Mouse (Mus musculus) lung, postnatal 0 days (tissue): ENCODE measurements around the gene Tmem229b. TPM values are rescaled to one million over a fixed set of nuclear protein-coding genes. Genes with fewer than 3 reads are reported as not detected.
A peak's percentile ranks its signal among the peaks of the same experiment; 100 is the strongest.

ENCODE experiments used
- ATAC-seq: fragments of 200-750 bp; cut with Nextera tagmentation; 2 replicates; pipeline ENCODE4 v1.8.0; 2017; ENCODE audit warnings: moderate library complexity
- DNase-seq: peaks from one replicate; pipeline ENCODE4 v3.0.0-alpha.2; 2016; ENCODE audit warnings: low spot score
- H3K27ac ChIP-seq: fragments of 300-500 bp; sonication (generic); 2 replicates; pipeline ENCODE4 v1.5.1; 2014; ENCODE audit warnings: antibody characterized with exemption, mild to moderate bottlenecking, low read length, mixed read lengths
- H3K27me3 ChIP-seq: fragments of 300-500 bp; sonication (generic); replicated peaks from 2 replicates; pipeline ENCODE4 v1.6.1; 2014; ENCODE audit warnings: low read length, mixed read lengths; ENCODE audit not compliant: insufficient read depth
- H3K36me3 ChIP-seq: fragments of 300-500 bp; sonication (generic); 2 replicates; pipeline ENCODE4 v1.6.1; 2014; ENCODE audit warnings: low read length, mixed read lengths; ENCODE audit not compliant: insufficient read depth
- H3K4me1 ChIP-seq: fragments of 300-500 bp; sonication (generic); 2 replicates; pipeline ENCODE4 v1.6.1; 2014; ENCODE audit warnings: antibody characterized with exemption, low read depth, low read length, mixed read lengths; ENCODE audit not compliant: insufficient read depth
- H3K4me2 ChIP-seq: fragments of 300-500 bp; sonication (generic); replicated peaks from 2 replicates; pipeline ENCODE4 v1.6.1; 2014; ENCODE audit warnings: low read depth, mild to moderate bottlenecking, low read length, moderate library complexity, mixed read lengths
- H3K4me3 ChIP-seq: fragments of 300-500 bp; sonication (generic); 2 replicates; pipeline ENCODE4 v1.5.1; 2014; ENCODE audit warnings: low read depth, low read length
- H3K9ac ChIP-seq: fragments of 300-500 bp; sonication (generic); replicated peaks from 2 replicates; pipeline ENCODE4 v1.6.1; 2014; ENCODE audit warnings: low read depth, mild to moderate bottlenecking
- H3K9me3 ChIP-seq: fragments of 300-500 bp; sonication (generic); 2 replicates; pipeline ENCODE4 v1.6.1; 2016; ENCODE audit warnings: low read length, mixed read lengths
- CTCF ChIP-seq: IDR thresholded peaks from 2 replicates; pipeline ENCODE4 v1.5.1; 2016; ENCODE audit warnings: antibody characterized with exemption, mild to moderate bottlenecking
- EP300 ChIP-seq: IDR thresholded peaks from 2 replicates; pipeline ENCODE4 v1.6.1; 2016; ENCODE audit warnings: antibody characterized with exemption, mild to moderate bottlenecking, control low read depth
- WGBS: fragments of 180-500 bp; shearing (Covaris S2); extraction: QIAGEN DNeasy Blood & Tissue Kit; methylation state at CpG from one replicate; pipeline ENCODE4 v1.1.7; 2014; 5-methylcytosine and 5-hydroxymethylcytosine counted together
- polyA plus RNA-seq: library from polyadenylated mRNA; unstranded; fragments of >200 nt; fragmentation: Nextera tagmentation; extraction: Ambion mirVana; gene quantifications from 2 replicates; pipeline ENCODE4 v1.2.1, GENCODE M21; 2015

Gene Tmem229b
- polyA plus RNA-seq, 1 experiment from 2014 or later, result 5.3 TPM

DNA sequence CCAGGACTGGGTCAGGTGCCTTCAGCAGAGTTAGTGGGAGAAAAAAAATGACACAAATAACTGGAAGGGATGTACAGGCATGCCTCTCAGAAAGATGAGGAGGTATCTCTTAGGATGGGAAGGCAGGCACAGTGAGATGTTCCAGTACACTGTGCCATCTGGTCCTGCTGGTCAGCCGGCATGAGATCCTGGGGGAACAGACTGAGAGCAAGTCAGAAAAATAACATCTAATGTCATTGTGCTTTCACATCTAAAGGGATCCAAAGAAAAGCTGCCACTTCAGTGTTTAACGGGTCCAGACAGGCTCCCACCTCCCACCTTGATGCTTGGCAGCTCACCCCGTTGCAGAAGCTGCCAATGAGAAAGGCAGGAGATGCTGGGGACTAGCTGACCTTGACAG lies 54.9 kb downstream of the Tmem229b start:
- 48% methylated on average over 3 of the region's 3 CpGs for WGBS

DNA sequence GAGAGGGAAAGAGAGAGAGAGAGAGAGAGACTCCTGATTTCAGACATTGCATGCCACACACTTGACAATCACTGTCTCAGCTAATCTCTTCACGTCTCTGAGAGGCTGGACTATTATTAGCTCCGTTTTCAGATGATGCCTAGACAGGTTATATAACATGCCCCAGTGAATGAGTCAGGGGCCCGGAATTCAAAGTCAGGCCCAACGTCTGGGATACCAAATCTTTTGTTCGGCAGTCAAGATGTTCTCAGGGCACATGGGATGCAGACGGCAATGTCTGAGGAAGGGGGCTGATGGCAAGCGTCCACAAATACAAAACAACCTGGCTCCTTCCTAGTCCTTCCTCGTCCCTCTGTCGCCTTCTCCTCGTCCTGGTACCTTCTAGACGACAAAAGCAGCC lies 55.4 kb downstream of the Tmem229b start:
- 62% methylated on average over 11 of the region's 11 CpGs for WGBS
- no peak for ATAC-seq
- TF ChIP-seq EP300 (no peak), CTCF (no peak)
- H3K9ac ChIP-seq, result no peak overlapping the region
- no peak overlapping the region for H3K4me3 ChIP-seq
- no peaks in the 10 kb centered on the region for H3K27me3 ChIP-seq
- H3K27ac ChIP-seq, result no peak overlapping the region
- no peaks in the 10 kb centered on the region for H3K9me3 ChIP-seq
- H3K4me1 ChIP-seq, result no peaks in the 10 kb centered on the region
- no peak for DNase-seq
- no peak overlapping the region for H3K4me2 ChIP-seq
- H3K36me3 ChIP-seq, result no peaks in the 10 kb centered on the region

More for the DNA sequence above, 54.9 kb downstream of the Tmem229b start:
- ATAC-seq, result no peak
- H3K36me3 ChIP-seq, result no peaks in the 10 kb centered on the region
- H3K4me1 ChIP-seq, result no peaks in the 10 kb centered on the region
- no peak for TF ChIP-seq CTCF
- TF ChIP-seq EP300, result no peak
- no peak for DNase-seq
- H3K27me3 ChIP-seq, result no peaks in the 10 kb centered on the region
- no peaks in the 10 kb centered on the region for H3K9me3 ChIP-seq
- no peak overlapping the region for H3K4me2 ChIP-seq
- H3K27ac ChIP-seq, result no peak overlapping the region
- no peak overlapping the region for H3K9ac ChIP-seq
- no peak overlapping the region for H3K4me3 ChIP-seq

DNA sequence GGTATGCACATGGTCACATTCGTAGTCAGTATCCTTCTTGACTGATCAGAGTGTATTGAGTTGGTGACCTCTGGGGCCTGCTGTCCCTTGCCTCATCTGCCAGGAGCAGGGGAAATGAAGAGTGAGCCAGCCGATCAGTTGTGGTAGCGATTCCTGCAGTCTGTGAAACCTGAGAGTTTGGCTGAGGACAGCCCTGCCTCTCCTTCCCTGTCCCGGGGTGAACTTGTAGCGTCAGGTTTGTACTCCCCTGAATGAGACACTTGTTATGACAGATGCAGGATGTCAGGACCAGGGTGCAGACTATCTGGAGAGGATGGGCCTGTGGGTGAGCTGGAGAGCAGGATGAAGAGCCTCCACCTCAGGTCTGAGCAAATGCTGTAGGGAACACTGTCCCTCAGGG lies 59.8 kb downstream of the Tmem229b start:
- ATAC-seq (no peak), DNase-seq (no peak)
- H3K4me2 ChIP-seq, result no peak overlapping the region
- TF ChIP-seq CTCF (no peak), EP300 (no peak)
- no peaks in the 10 kb centered on the region for H3K4me1 ChIP-seq
- no peak overlapping the region for H3K27ac ChIP-seq
- 37% methylated on average over 5 of the region's 5 CpGs for WGBS
- no peaks in the 10 kb centered on the region for H3K9me3 ChIP-seq
- no peak overlapping the region for H3K9ac ChIP-seq
- H3K27me3 ChIP-seq, result no peaks in the 10 kb centered on the region
- H3K36me3 ChIP-seq, result no peaks in the 10 kb centered on the region
- no peak overlapping the region for H3K4me3 ChIP-seq

DNA sequence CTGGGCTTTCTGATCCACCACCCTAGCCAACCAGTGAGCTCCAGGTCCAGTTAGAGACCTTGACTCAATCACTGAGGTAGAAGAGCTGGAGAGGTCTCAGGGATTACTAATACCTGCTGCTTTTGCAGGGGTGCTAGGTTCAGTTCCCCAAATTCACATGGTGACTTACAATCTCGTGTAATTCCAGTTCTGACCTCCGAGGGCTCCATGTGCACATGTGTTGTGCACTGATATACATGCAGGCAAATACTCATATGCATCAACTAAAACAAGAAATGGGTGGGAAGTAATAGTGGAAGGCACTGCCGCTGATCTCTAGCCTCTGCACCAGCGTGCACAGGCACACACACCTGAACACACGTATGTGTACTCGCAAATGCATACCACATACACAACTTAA lies 60.3 kb downstream of the Tmem229b start:
- Histone ChIP-seq H3K4me3 (no peak overlapping the region), H3K4me2 (no peak overlapping the region), H3K27ac (no peak overlapping the region), H3K9me3 (no peaks in the 10 kb centered on the region), H3K4me1 (no peaks in the 10 kb centered on the region), H3K9ac (no peak overlapping the region), H3K36me3 (no peaks in the 10 kb centered on the region), H3K27me3 (no peaks in the 10 kb centered on the region)
- TF ChIP-seq CTCF (peak; percentile 48), EP300 (no peak)
- DNase-seq (no peak), ATAC-seq (no peak)
- 75% methylated on average over 6 of the region's 6 CpGs for WGBS

DNA sequence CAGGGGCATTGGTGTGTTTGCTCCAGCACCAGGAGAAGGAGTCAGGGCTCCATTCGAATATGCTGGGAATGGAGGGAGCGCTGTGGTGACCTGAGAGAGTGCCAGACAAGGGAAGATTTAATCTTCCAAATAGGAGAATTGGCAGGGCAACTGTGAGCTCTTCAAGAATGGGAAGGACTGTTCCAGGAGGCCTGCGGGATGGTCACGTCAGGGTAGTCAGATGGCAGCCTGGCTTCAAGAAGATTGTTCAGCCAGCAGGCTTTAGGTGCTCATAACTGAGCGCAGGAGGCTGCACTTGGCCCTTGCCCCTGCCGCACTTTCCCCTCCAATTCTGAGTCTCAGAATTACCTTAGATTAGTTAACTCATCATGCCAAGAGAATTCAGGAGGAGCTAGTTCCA lies 64.5 kb downstream of the Tmem229b start:
- Histone ChIP-seq H3K4me3 (no peak overlapping the region), H3K27me3 (no peaks in the 10 kb centered on the region), H3K27ac (no peak overlapping the region), H3K4me1 (no peaks in the 10 kb centered on the region), H3K36me3 (no peaks in the 10 kb centered on the region), H3K9ac (no peak overlapping the region), H3K4me2 (no peak overlapping the region), H3K9me3 (no peaks in the 10 kb centered on the region)
- WGBS, result 79% methylated on average over 6 of the region's 6 CpGs
- no peak for TF ChIP-seq EP300
- no peak for TF ChIP-seq CTCF
- no peak for ATAC-seq
- no peak for DNase-seq

DNA sequence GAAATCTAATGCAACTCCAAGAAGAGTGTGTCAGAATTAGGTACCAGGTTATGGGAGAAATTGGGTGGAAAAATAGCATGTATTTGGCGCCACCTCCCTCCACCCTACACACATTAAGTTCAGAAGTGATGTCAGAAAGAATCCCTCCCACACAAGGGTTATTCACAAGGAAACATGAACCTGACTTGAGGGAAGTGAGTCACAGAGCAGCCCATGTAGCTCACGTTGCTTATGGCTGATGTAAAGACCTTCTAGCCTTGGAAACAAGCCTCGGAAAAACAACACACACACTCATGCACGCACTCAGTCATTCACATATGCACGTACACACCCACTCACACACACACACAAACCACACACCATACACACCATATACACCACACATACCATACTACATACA lies 67.3 kb downstream of the Tmem229b start:
- Histone ChIP-seq H3K9me3 (no peaks in the 10 kb centered on the region), H3K4me2 (no peak overlapping the region), H3K4me3 (no peak overlapping the region), H3K36me3 (no peaks in the 10 kb centered on the region), H3K4me1 (no peaks in the 10 kb centered on the region), H3K27me3 (no peaks in the 10 kb centered on the region), H3K27ac (no peak overlapping the region), H3K9ac (no peak overlapping the region)
- 76% methylated on average over 5 of the region's 5 CpGs for WGBS
- TF ChIP-seq EP300 (no peak), CTCF (no peak)
- DNase-seq, result no peak
- ATAC-seq, result no peak

DNA sequence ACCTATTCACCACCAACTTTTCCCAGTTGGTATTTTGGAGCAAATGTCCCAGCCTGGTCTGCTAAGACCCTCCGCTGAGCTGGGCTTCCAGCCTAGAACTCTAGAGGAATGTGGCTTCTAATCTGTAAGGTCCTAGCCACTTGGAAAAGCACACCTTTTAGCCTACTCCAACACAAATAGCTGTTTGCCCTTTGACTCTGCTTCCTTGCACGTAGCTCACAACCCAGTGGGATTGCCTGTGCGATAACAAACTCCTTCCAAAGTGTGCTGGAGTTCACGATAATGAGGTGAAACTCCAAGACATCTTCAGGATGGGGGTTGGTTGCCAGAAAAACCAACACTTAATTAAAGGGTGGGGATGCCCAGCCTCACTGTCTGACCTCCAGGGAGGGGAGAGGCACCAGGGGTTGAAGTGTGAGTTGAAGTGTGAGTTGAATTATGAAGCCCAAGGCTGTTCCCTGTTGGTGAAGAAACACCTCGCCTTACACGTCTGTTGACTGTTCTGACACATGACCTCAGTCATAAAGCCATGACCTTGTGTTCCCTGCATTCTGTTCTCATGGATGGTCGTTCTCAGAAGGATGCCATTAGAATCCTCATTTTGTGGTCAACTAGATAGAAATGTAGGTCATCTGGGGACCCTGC lies 67.9 kb downstream of the Tmem229b start:
- no peaks in the 10 kb centered on the region for H3K4me1 ChIP-seq
- H3K36me3 ChIP-seq, result no peaks in the 10 kb centered on the region
- no peak overlapping the region for H3K4me3 ChIP-seq
- no peak overlapping the region for H3K27ac ChIP-seq
- ATAC-seq (no peak), DNase-seq (peak; percentile 7)
- WGBS, result 46% methylated on average over 7 of the region's 7 CpGs
- H3K4me2 ChIP-seq, result no peak overlapping the region
- no peak for TF ChIP-seq EP300
- TF ChIP-seq CTCF, result no peak
- H3K9ac ChIP-seq, result no peak overlapping the region
- H3K27me3 ChIP-seq, result no peaks in the 10 kb centered on the region
- H3K9me3 ChIP-seq, result no peaks in the 10 kb centered on the region
